Mouse (Mus musculus) telencephalon, adult 2 months (tissue): ENCODE results near the gene Cep19.
A peak's percentile ranks its signal among the peaks of the same experiment; 100 is the strongest.

ENCODE experiments used
- DNase-seq: peaks from one replicate; pipeline ENCODE4 v3.0.0-alpha.2; 2011; ENCODE audit warnings: low read depth, low spot score

The Cep19 gene

DNA sequence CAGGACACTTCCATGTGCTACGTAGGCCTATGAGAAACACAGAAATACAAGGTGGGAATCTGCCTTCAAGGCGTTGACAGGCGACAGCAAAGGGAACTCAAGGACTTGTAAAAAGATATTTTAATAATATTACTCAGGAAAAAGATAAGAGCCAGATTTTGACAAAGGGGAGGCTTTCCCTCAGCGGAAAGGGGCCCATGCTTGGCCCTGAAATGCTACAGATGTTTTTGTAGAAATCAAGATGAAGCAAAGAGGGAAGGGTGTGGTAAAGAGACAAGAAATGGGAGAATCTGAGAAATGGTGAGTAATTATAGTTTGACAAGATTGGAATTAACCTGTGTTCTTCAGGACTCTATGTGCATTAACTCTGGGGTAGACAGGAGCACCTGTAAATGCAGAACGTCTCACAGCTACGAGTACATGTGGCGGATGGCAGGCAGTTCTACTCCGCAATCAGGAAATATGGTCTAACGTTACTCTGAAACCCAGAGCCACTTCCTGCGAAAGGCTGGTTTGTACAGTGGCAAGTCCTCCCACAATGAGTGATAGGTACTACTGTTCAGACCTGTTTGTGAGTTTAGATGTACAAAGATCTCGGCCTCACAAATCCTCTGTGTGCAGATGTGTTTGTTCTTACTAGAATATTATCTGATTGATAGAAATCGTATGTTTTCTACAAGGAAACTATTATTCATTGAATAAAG is 7.9 kb downstream of the Cep19 start:
- no peak for DNase-seq

DNA sequence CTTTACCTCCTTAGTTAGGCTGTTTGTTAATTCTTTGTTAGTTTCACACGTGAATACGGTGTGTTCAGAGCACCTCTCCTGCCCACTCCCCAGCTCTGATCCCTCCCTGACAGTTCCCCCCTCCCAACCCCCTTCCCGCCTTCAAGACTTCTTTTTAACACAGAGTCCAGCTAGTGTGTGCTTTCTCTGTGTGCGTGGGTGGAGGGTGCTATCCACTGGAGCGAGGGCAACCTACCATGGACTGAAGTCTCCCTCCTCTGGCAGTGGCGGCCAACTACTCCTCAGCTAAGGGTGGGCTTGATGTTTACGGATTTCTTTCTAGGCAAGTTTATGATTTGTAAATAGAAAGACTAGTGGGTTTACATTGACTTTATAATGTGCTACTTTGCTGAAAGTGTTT is 8.6 kb downstream of the Cep19 start:
- no peak for DNase-seq

DNA sequence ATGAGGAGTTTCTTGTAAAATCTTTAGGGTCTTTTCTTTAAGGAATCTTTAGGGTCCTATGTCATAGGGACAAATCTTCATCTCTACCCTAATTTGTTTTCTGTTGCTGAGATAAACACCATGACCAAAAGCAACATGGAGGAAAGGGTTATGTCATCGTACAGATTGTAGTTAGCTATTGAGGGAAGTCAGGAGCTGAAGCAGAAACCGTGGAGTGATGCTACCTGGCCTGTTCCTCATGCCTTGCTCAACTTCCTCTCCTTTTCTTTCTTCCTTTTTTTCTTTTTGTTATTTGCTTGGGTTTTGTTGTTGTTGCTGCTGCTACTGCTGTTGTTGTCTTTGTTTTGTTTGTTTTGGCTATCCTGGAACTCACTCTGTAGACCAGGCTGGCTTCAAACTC is 9.0 kb downstream of the Cep19 start:
- no peak for DNase-seq

DNA sequence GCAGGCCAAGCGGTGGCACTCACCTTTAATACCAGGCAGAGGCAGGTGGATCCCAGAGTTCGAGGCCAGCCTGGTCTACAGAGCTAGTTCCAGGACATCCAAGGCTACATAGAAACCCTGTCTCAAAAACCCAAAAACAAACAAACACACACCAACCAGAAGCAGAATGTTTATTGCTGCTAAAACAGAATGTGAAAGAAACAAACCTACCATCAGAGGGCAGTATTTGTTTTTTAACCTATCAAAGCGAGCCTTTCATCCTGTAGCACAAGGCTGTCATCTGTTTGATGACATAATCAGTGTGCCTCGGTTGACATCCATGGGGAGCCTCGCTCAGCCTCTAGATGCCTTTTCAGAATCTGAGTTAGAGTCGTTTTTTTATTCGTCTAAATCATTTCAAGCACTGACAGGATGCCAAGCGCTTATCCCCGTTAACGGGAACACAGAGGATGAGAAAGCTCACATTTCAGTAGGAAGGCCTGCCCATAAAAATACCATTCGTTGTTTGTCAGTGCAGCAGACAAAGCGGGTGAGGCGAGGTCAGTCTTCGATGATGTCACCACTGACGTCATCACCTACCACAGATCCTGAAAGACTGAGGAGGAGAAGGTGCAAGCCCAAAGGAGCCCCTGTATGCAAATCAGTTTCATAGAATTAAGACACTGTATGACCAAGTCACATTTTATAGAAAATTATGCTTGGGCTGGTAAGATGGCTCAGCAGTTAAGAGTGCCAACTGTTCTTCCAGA is 11.5 kb downstream of the Cep19 start:
- DNase-seq, result peak; percentile 28

DNA sequence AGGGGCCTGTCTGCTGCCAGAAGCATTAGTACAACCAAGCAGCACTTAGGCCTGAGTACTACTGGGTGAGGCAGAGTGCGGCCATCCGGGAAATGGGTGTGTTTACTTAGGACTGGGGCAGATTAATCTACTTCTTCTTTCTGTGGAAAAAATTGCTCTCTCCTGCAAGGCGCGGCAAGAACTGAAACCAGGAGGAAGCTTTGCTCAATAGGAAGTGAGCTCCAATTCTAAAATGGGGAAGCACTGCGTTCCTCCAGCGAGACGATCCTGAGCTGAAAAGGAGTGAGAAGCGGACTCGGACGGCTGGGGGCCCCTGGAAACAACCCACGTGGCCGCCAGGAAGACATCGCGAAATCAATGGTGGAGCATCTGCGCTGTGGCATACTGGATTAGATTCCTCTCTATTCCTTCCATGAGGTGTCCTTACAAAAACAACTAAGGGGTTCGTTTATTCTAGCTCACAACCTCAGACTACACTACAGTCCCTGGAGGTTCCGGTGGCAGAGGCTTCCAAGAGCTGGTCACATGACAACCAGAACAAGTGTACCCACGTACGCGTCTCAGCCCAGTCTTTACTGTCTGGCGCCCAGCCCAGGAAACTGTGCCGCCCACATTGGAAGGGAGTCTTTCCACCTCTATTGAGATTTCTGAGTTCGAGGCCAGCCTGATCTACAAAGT is 14.1 kb downstream of the Cep19 start:
- DNase-seq, result peak; percentile 43

DNA sequence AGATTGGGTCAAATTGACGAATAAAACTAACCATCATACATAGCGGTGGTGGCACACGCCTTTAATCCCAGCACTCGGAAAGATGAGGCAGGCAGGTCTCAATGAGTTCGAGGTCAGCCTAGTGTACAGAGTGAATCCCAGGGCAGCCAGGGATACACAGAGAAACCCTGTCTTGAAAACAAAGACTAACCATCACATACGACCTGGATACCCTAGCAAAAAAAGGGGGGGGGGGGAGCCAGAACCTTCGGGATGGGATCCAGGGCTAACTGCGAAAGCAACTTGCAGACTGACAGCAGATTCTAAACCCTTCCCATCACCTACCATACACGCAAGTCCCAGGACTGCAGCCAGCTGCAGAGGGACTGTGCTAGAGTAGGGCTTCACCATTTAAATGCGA is 14.8 kb downstream of the Cep19 start:
- no peak for DNase-seq

DNA sequence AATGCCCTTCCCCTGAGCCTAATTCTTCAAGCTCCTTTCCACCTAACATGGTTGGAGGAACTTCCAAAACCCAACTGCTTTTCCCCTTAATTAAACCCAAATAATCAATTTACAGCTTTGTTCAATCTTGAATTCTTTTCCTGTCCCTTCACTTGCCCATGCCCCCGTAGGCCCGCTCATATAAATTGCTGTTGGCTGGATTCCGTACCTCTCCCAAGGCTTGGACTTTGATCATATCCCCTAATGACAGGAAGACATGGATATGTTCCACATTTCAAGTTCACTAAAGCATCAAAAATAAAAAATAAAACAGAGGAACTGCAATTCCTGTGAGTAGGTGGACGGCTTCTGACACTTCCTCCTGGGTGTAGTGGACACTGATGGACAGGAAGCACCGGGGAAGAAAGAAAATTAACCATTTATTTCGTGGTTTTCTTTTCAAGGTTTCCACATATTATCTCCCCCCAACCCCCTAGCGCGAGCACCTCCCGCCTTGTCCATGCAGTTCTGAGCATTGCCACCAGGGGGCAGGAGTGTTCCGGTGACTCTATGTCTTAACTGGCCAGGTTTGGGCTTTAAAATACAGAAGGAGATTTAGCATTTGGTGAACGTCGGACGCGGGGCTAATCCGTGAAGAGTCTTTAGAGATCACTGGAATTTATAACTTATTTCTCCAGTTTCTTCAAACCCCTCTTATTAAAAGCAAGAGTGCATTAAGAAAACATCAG is 15.5 kb downstream of the Cep19 start:
- DNase-seq, result no peak

DNA sequence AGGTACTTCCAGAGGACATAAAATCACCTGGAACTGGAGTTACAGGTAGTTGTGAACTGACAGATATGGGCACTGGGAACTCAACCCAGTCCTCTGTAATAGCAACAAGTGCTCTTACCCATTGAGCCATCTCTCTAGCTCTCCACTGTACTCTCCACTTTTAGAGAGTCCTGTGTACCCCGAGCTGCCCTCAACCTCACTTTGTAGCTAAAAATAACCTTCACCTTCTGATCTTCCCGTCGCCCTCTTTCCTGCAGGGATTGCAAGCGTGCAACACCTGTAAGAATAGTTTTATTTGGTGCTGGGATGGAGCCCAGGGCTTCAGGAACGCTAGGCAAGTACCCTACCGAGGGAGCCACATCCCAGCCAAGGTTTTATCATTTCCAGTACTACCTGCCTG is 16.2 kb downstream of the Cep19 start:
- DNase-seq, result no peak

DNA sequence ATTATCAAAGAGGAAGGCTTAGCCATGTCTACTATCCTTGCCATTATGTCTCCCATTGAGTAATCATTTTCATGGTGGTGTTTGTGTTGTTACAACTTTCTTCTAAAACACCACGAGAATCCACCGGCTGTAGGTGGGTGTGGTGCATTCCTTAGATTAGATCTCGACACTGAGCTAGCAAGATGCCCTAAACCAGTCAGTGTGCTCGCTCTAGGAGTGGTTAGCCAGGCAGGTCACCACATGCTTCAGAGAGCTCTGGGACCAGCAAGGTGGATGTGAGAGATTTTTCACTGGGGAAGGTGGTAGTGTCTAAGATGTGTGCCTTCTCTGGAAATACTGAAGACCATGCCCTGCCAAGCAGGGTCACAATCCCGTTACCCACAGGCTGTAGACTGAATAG is 16.6 kb downstream of the Cep19 start:
- DNase-seq, result no peak

DNA sequence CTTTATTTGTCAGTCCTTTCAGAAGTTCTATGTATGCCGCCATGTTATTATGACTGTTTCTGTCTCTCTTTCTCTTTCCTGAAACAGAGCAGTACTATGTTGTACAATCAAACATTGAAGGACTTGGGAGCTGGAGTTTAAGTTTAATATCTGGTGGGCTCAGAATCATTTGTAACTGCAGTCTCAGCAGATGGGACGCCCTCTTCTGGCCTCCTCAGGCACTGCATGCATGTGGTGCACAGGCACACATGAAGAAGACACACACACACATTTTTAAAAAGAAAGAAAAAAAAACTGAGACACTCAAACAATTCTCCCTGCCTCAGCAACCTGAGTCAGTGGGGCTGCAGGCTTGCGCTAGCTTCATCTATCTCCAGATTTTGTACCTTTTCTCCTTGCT is 20.9 kb downstream of the Cep19 start:
- DNase-seq, result no peak

DNA sequence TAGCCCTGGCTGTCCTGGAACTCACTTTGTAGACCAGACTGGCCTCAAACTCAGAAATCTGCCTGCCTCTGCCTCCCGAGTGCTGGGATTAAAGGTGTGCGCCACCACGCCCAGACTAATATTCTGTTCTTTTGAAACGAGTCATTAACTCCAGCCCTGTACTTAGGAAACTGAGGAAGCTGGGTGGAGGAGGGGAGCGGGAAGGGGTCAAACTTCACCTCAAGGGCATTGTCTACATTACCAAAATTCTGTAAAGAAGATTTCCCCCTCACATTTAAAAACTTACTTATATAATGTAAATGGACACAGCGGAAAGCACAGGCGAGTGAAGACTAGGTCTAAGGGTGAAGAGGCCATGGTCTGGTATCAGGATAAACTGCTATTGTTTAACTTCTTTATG is 24.4 kb downstream of the Cep19 start:
- DNase-seq, result no peak

DNA sequence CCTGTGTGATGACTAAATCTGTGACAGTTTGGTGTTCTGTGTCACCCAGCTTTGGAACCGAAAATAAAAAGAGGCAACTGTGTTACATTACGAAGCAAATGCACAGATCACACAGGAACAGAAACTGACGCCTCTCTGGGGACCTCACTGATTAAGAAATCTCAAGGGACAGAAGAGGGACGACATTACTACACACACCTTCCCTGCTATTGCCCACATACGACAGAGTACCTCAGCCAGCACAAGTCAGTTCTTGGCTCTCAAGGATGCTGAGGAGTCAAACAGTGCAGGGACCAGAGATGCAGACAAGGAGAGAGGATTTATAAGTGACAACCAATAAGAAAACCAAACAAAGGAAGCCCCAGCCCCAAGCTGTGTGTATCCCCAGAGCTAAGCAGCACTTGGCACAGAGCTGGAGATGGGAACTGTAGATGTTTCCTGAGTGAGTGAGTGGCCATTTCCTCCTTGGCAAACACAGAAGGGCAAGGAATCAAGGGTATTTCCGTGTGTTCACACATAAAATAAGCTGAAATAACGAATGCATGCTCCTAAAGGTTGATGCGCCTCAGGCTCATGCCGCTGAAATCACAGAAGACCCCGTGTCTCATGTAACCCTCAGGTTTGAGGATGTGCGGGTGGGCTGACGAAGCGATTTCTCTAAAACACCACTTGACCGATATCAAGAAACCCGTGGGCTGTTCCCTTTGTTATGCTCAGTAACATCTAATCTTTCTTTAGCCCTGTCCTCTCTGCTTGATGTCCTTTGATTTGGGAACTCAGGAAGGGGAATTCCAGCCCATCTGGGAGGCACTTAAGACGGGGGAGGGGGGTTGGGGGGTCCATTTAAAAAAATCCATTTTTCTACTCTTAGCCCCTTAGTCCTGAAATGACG is 25.1 kb downstream of the Cep19 start:
- no peak for DNase-seq

DNA sequence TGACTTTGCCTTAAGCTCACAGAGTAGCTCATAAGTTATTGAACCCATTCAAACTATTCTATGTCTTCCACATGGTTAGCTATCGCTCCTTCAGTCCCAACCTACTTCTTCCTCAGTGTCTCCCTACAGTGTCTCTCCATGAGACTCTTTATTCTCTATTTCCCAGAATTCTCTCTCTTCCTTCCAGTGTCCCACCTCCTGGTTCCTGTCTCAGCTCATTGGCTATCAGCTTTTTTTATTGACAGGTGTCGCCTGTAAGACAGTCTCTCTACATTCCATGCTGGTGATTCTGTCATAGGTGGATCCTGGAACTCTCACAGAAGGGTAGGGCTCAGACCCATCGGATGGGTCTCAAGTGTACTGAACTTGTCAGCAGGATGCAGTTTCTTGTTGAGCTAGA is 25.8 kb downstream of the Cep19 start:
- DNase-seq, result no peak

DNA sequence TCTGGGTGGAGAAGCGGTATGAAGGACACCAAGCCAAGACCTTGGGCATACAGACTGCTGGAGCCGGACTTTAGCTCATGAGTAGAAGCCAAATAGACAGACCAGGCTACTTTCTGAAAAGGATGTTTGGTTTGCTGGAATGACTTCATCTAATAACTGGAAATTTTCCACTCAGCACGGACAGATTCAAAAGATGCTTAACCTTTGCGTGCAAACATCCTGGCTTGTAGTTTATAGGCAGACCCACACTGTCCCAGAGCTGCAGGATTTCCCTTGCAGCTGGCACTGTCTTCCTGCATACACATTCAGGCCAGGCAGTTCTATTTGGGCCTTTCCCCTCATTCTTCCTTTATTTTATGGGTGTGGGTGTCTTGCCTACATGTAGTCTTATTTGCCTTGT is 27.4 kb downstream of the Cep19 start:
- DNase-seq, result no peak

DNA sequence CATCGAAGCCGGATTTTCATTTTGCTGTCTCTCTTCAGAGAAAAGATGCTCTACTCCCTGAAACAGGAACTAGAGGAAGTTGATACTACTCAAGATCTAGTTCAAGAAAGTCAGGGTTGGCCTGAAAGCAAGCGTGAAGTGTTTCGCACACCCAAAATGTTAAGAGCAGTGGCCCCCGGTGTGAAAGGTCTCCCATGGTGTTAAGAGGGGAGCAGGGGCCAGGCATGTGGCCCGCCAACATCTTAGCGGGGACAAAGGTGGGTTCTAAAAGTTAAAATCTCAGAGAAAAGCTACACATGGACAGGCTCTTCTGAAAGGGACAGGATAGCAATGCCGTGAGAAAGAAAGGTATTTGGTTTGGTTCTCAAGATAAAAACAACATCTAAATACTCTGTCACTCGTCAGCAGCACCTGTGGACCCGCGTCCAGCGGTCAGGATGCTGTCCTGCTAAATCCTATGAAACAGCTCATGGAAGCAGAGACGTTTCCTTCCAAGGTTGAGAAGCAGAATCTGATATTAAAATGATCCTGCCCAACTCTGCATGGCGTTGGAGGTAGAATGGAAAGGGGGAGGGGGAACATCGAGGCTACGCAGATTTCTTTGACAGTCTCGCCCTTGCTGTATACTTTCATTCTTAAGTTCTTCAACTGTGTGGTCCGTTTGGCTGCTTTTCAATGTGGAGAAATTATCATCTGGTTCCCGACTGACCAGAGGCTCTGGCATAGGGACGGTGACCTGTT is 30.0 kb downstream of the Cep19 start:
- no peak for DNase-seq

DNA sequence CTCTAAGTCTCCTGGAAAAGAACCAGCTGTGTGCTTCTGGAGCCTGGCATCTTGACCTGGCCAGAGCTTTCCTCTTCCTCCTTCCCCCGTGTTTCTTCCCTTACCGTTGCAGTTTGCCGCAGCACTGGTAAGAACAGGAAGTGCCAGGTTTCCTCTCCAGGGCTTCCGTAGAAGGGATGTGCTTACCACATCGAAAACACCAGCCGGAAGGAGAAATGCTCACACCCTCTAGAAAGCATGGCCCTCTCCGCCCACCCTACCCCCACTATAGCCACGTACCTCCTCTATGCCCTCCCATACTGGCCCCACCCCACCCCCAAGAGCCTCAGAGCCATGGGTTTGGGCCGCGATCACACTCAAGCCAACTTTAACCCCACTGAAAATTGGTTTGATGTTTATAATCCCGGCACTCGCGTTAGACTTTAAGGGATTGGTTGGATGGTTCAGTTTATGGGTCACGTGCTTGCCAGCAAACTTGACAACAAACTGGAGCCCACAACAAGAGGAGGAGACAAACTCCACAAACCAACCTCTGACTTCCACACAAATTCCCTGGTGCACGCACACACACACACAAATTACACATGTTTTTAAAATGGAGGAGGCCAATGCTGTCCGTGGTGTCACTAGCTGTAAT is 30.7 kb downstream of the Cep19 start:
- no peak for DNase-seq

DNA sequence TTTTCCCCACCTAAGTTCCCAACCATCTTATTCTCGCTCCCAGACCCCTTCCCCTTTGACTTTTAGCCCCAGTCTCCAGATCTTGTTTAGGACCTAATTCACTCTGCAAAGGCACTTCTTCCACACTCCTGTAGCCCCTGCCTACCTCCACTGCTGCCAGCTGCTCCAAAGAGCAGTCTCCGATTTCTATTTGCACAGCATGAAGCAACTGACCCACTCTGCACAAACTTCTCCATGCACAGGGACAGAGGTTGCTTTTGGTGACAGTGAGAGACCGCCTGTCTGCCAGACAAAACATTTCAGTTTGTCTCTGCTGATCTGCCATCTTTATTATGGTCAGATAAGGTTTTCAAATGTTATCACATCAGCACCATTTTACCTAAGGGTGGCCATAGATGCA is 33.5 kb downstream of the Cep19 start:
- no peak for DNase-seq

DNA sequence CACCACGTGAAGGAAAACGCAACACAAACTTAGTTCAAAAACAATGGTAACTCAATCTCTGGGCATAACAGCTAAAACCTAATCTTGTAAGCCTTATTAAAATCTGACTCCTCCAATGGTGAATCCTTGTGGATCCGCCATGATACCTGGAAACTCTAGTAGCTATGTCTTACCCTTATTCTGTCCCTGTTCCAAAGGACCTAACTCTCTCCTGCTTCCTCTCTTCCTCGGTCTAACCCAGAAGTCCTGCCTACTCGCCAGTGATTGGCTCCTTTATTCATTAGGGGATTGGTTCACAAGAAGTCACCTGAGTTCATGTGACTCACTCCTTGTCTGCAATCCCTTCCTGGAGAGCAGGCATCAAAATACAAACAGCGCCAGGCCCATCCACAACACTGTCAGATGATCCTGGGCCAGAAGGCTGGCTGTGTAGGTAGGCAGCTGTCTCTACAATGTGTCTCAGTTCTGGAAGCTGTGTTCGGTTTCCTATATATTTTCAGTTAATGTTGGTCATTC is 36.3 kb downstream of the Cep19 start:
- DNase-seq, result no peak

DNA sequence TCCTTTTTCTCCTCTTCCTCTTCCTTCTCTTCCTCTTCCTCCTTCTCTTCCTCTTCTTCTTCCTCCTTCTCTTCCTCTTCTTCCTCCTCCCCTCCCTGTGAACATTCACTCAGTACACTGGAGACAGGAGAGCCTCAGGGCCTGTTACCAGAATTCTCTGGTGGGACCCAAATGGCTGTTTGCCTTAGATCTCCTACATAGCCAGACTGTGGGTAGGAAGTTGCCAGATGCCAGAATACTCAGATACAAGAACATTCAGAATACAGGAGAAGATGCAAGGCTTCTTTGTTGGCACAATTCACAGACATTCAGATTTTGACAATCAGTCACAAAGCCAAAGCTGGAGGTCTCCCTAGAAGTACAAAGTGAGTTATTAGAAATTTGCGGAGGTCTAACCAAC is 39.4 kb downstream of the Cep19 start:
- DNase-seq, result peak; percentile 38

DNA sequence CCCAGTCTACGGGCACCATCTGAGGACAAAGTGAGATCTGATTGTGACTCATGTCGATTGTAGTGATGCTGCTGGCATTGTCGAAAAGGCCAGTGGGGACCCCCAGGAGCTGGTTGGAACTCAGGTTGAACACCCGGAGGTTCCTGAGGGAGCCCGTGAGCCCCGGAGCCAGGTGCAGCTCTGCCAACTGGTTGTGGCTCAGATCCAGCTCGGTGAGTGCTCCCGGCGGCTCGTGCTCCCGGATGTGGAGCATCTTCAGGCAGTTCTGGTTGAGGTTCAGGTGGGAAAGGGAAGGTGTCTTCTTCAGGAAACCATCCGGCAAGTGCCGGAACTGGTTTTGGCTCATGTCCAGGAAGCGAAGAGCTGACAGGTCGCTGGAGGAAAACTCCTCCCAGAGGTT is 44.2 kb downstream of the Cep19 start:
- no peak for DNase-seq
